Mouse (Mus musculus): ENCODE data around the gene Zbbx. TPM values are rescaled to one million over a fixed set of nuclear protein-coding genes. Genes with fewer than 3 reads are reported as not detected.

Zbbx gene
- total RNA-seq (2021) = not detected
- long read RNA-seq, experiment 1 = 0 reads
- long read RNA-seq, experiment 2 = 0 reads

DNA sequence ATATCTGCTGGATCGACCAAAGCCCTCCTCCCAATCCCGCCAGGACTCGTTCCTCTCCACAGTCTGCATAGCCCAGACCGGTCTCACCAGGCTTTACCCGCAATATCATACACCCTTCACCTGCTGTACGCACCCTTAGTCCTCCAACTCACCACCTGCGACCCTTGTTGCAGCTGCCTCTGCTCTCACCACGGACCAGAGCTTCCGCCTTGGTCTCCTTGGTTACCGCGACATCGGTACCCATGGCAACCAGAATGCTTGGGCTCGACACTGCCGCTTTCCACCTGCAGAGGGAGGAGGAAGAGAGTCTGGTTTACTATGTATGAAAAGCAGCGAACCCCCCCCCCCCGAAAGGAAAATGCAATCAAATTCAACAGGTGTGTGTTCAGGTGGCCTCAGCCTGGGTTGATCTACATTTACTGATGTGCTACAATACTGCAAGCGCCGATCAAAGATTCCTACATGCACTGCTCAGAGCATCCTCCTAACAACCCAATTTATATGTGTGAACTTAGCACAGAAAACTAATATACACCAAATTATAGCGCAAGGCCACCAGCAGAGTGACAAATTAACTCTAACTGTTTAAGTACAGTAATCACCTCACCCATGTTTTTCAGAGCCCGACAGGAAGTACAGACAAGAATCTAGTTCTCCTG is at the start of gene Zbbx:
Gene Zbbx (minus strand): TSS at position 197 of the 659 bp plus-strand sequence.
- DNase-seq (ENCODE audit: low spot score in 2 of 2) = no peak

GRCm38 (mm10) chr3:75202808-75203503 is 38.1 kb upstream of the Zbbx start:
- peak in 1 of 2 experiments; percentile 37 for DNase-seq (ENCODE audit: low spot score in 2 of 2)

- no peak for DNase-seq (ENCODE audit: low spot score in 2 of 2)
Measured at GRCm38 (mm10) chr3:75182606-75183005, 17.8 kb upstream of the Zbbx start.

DNA sequence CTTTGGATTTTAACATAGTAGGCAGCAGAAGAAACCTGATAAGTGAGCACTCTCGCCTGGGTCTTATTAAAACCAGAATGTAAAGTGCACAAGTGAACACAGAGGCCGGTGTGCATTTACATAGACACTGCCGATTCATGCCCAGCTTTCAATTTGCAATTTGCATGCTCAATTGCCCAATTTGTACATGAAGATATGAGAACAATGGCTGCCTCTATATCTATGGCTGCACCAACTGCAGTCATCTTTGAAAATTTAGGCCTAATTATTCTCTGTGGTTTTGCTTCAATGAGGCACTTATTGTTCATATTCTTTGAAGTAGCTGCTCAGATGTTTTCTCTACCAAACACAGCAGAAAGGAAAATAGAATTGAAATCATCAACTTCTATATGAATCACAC is 23.0 kb downstream of the Zbbx start:
- DNase-seq (ENCODE audit: low spot score in 2 of 2) = no peak

GRCm38 (mm10) chr3:75104867-75105266 is 60.0 kb downstream of the Zbbx start:
- DNase-seq (ENCODE audit: low spot score in 2 of 2) = no peak

- no peak for DNase-seq (ENCODE audit: low spot score in 2 of 2)
Measured at GRCm38 (mm10) chr3:75085762-75086161, 79.1 kb downstream of the Zbbx start.

DNA sequence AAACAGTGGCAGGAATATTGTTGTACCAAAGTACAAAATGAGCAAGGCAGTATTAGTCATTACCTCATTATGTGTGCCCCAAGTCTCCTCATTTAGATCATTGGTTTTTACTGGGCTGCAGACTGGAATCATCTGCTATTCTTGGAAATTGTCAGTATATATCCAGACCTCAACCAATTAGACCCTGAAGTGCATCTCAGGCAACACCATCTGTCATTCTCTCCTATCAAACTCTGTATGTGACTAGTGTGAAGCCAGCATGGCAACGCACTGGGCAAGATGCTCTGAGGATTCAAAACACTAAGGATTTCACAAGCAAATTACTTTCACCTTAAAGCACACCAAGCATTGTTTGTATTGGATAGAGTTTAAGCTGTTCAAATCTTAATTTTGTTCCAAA is 85.9 kb downstream of the Zbbx start:
- DNase-seq (ENCODE audit: low spot score in 2 of 2) = no peak

- no peak for DNase-seq (ENCODE audit: low spot score in 2 of 2)
Measured at GRCm38 (mm10) chr3:75009701-75010100, 155.1 kb downstream of the Zbbx start.

Other genes starting within 250 kb of the Zbbx start
- gene Serpini2, start 105.0 kb upstream of the Zbbx start, total RNA-seq (2021) = not detected

Measured in gastrocnemius, postnatal 4 days (tissue).